Mouse (Mus musculus) forebrain, embryonic 13.5 days (tissue): ENCODE results near the gene Slc22a12. TPM values are rescaled to one million over a fixed set of nuclear protein-coding genes. Genes with fewer than 3 reads are reported as not detected.

Experiments used
- ATAC-seq: fragments of 200-750 bp; cut with Nextera tagmentation; 2 replicates; pipeline ENCODE4 v1.8.0; 2017
- H3K27ac ChIP-seq: fragments of 300-500 bp; sonication (generic); 2 replicates; pipeline ENCODE4 v1.5.1; 2015; ENCODE audit warnings: inconsistent platforms, mild to moderate bottlenecking, moderate library complexity
- H3K27me3 ChIP-seq: fragments of 300-500 bp; sonication (generic); 2 replicates; pipeline ENCODE4 v1.6.1; 2015; ENCODE audit warnings: mild to moderate bottlenecking, inconsistent platforms
- H3K36me3 ChIP-seq: fragments of 300-500 bp; sonication (generic); 2 replicates; pipeline ENCODE4 v1.6.1; 2015; ENCODE audit warnings: mild to moderate bottlenecking, inconsistent platforms; ENCODE audit not compliant: poor library complexity, severe bottlenecking
- H3K4me1 ChIP-seq: fragments of 300-500 bp; sonication (generic); 2 replicates; pipeline ENCODE4 v1.6.1; 2015; ENCODE audit warnings: inconsistent platforms
- H3K4me2 ChIP-seq: fragments of 300-500 bp; sonication (generic); 2 replicates; pipeline ENCODE4 v1.6.1; 2015; ENCODE audit warnings: inconsistent platforms, mild to moderate bottlenecking, moderate library complexity
- H3K4me3 ChIP-seq: fragments of 300-500 bp; sonication (generic); 2 replicates; pipeline ENCODE4 v1.5.1; 2015; ENCODE audit warnings: mild to moderate bottlenecking, inconsistent platforms
- H3K9ac ChIP-seq: fragments of 300-500 bp; sonication (generic); 2 replicates; pipeline ENCODE4 v1.6.1; 2015; ENCODE audit warnings: mild to moderate bottlenecking, inconsistent platforms
- H3K9me3 ChIP-seq: fragments of 300-500 bp; sonication (generic); replicated peaks from 2 replicates; pipeline ENCODE4 v1.6.1; 2016; ENCODE audit warnings: inconsistent platforms
- WGBS: fragments of 180-500 bp; shearing (Covaris S2); methylation state at CpG from one replicate; pipeline ENCODE4 v1.1.7; 2015; 5-methylcytosine and 5-hydroxymethylcytosine counted together
- polyA plus RNA-seq: library from polyadenylated mRNA; unstranded; fragments of >200 nt; fragmentation: Nextera tagmentation; extraction: Ambion mirVana; gene quantifications from 2 replicates; pipeline ENCODE4 v1.2.1, GENCODE M21; 2015

The Slc22a12 gene
- polyA plus RNA-seq, 1 experiment from 2014 or later: not detected

DNA sequence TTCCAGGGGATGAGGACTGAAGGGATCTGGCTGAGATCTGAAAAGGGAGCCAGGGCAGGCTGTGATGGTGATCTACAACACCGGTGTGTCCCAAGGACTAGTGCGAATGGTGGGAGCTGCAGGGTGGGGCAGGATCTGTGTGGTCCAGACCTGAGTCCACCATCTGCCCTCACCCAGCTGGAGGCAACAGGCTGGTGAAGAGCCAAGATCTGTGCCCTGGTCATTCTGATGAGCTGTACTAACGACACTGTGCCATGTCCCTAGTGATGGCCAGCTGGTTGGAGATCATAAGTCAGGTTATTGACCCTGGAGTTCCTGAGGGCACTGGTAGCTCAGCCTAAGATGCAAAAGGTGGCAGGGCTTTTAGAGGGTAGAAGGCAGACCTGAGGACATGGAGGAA is 15.4 kb downstream of the Slc22a12 start:
- Histone ChIP-seq H3K36me3 (peaks cover 48% of the 10 kb centered on the region), H3K4me3 (no peak overlapping the region)
- WGBS: 94% methylated on average over 3 of the region's 3 CpGs

GRCm38 (mm10) chr19:6526010-6526409 is 16.8 kb downstream of the Slc22a12 start:
- no peak overlapping the region for H3K9ac ChIP-seq
- no peaks in the 10 kb centered on the region for H3K9me3 ChIP-seq
- peaks cover 63% of the 10 kb centered on the region for H3K36me3 ChIP-seq
- H3K27me3 ChIP-seq: no peaks in the 10 kb centered on the region
- H3K4me1 ChIP-seq: peaks cover 27% of the 10 kb centered on the region
- WGBS: 95% methylated on average over 9 of the region's 9 CpGs
- no peak overlapping the region for H3K4me2 ChIP-seq
- H3K27ac ChIP-seq: no peak overlapping the region
- H3K4me3 ChIP-seq: no peak overlapping the region
- ATAC-seq: no peak

More for the DNA sequence above, 15.4 kb downstream of the Slc22a12 start:
- Histone ChIP-seq H3K27me3 (no peaks in the 10 kb centered on the region), H3K9me3 (no peaks in the 10 kb centered on the region), H3K9ac (no peak overlapping the region), H3K27ac (no peak overlapping the region), H3K4me2 (no peak overlapping the region), H3K4me1 (peaks cover 41% of the 10 kb centered on the region)
- no peak for ATAC-seq

DNA sequence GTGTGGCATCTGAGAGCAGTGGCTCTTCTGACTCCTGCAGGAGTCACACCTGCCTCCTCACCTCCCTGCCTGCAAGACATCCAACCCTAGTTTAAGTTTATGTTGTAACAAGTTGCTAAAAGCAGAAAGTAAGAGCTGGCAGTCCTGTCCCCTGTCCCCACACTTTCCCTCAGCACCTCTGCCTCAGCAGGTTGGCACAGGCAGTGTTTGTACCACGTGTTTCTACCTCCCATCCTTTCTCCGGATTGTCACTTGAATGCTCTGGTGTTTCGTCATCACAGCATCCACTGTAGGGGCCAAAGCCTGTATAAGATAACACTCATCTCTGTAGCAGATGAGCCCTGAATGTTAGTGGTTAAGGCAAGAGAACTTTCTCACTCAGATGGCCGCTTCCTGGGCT is 17.8 kb downstream of the Slc22a12 start:
- ATAC-seq: no peak

GRCm38 (mm10) chr19:6522289-6522688 is 20.5 kb downstream of the Slc22a12 start:
- WGBS: 94% methylated on average over 14 of the region's 14 CpGs
- Histone ChIP-seq H3K27me3 (no peaks in the 10 kb centered on the region), H3K36me3 (peaks cover 83% of the 10 kb centered on the region), H3K27ac (no peak overlapping the region), H3K9me3 (no peaks in the 10 kb centered on the region), H3K4me2 (no peak overlapping the region), H3K4me1 (peaks cover 29% of the 10 kb centered on the region), H3K9ac (no peak overlapping the region), H3K4me3 (no peak overlapping the region)
- no peak for ATAC-seq

More for the DNA sequence above, 17.8 kb downstream of the Slc22a12 start:
- peaks cover 73% of the 10 kb centered on the region for H3K36me3 ChIP-seq
- no peak overlapping the region for H3K4me3 ChIP-seq
- no peaks in the 10 kb centered on the region for H3K9me3 ChIP-seq
- no peak overlapping the region for H3K9ac ChIP-seq
- no peak overlapping the region for H3K27ac ChIP-seq
- peaks cover 21% of the 10 kb centered on the region for H3K4me1 ChIP-seq
- no peak overlapping the region for H3K4me2 ChIP-seq
- WGBS: 82% methylated on average over 4 of the region's 4 CpGs
- no peaks in the 10 kb centered on the region for H3K27me3 ChIP-seq

DNA sequence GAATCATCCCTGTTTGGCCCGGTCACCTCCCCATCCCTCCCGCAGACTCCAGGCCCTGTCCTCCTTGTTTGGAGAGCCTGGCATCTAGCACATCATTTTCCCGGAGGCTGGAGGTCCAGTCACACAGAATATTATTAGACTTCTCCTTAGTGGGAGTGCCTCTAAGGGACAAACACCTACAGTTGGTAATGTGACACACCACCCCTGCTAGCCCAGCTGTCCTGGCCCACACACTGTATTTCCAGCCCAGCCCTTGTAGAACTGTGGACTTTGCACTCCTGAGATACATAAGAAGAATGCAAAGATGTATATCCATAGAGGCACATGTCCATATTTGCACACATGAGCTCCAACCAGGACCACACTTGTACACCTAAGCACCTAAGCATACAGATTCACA is 21.2 kb downstream of the Slc22a12 start:
- H3K4me2 ChIP-seq: no peak overlapping the region

GRCm38 (mm10) chr19:6519483-6519882 is 23.3 kb downstream of the Slc22a12 start:
- peak overlapping the region; percentile 89 for H3K27ac ChIP-seq
- peaks cover 35% of the 10 kb centered on the region for H3K4me1 ChIP-seq
- H3K9ac ChIP-seq: no peak overlapping the region
- 60% methylated on average over 2 of the region's 2 CpGs for whole genome bisulfite sequencing
- peaks cover 92% of the 10 kb centered on the region for H3K36me3 ChIP-seq
- peak; percentile 41 for ATAC-seq
- peak overlapping the region; percentile 37 for H3K4me2 ChIP-seq
- H3K4me3 ChIP-seq: no peak overlapping the region
- H3K27me3 ChIP-seq: no peaks in the 10 kb centered on the region
- H3K9me3 ChIP-seq: no peaks in the 10 kb centered on the region

More for the DNA sequence above, 21.2 kb downstream of the Slc22a12 start:
- H3K4me3 ChIP-seq: no peak overlapping the region
- H3K27ac ChIP-seq: no peak overlapping the region
- 94% methylated on average over 3 of the region's 3 CpGs for WGBS
- H3K27me3 ChIP-seq: no peaks in the 10 kb centered on the region
- peaks cover 31% of the 10 kb centered on the region for H3K4me1 ChIP-seq
- ATAC-seq: no peak
- no peaks in the 10 kb centered on the region for H3K9me3 ChIP-seq
- H3K9ac ChIP-seq: no peak overlapping the region
- peaks cover 84% of the 10 kb centered on the region for H3K36me3 ChIP-seq

DNA sequence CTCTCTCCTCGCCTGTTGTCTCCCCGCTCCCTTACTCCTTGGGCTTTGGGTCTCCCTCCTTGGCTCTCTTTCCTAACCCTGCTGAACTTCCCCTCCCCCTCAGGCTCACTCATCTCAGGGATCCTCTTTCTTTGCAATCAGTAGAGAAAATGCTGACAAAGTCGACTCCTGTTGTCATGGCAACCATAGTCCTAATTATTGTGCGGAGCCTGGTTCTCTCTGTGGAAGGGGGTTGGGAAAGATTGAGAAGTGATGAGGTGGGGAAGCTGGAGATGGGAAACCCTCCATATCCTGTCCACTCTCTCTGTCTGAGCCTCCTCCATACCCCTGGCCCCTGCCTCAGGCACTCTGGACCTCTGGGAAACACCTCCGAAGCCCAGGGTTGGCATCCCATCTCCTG is 24.2 kb downstream of the Slc22a12 start:
- H3K4me3 ChIP-seq: no peak overlapping the region
- ATAC-seq: peak; percentile 76
- H3K4me1 ChIP-seq: peaks cover 42% of the 10 kb centered on the region
- H3K27me3 ChIP-seq: no peaks in the 10 kb centered on the region
- no peaks in the 10 kb centered on the region for H3K9me3 ChIP-seq
- H3K9ac ChIP-seq: 0 out of 2 replicates have a peak overlapping the region, but pooled peaks have one; percentile 34
- peak overlapping the region; percentile 37 for H3K4me2 ChIP-seq
- H3K36me3 ChIP-seq: peaks cover 92% of the 10 kb centered on the region
- H3K27ac ChIP-seq: peak overlapping the region; percentile 89
- 17% methylated on average over 5 of the region's 5 CpGs for WGBS

GRCm38 (mm10) chr19:6516153-6516552 is 26.7 kb downstream of the Slc22a12 start:
- Histone ChIP-seq H3K4me1 (peaks cover 54% of the 10 kb centered on the region), H3K4me3 (no peak overlapping the region), H3K9ac (no peak overlapping the region), H3K4me2 (no peak overlapping the region), H3K36me3 (peaks cover 74% of the 10 kb centered on the region), H3K27ac (no peak overlapping the region), H3K9me3 (no peaks in the 10 kb centered on the region), H3K27me3 (no peaks in the 10 kb centered on the region)
- no peak for ATAC-seq
- WGBS: 70% methylated on average over 8 of the region's 8 CpGs

DNA sequence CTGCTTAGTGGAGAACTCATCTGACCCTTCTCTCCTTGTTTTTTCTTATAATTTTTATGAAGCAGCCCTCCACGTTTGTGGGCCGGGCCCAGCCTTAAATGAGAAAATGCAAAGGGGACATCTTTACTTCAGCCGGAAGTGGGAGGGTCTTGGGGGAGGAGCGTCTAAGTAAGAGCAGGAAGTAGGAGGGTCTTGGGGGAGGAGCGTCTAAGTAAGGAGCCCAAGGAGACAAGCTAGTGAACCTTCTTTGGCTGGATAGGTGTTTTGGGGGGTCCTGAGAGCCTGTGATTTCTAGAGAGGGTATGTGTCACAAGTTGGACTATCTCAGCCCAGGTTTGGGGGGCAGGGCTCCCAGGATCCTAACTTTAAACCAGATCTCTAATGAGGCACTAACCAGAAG is 27.4 kb downstream of the Slc22a12 start:
- Histone ChIP-seq H3K4me1 (peaks cover 54% of the 10 kb centered on the region), H3K4me3 (no peak overlapping the region), H3K4me2 (no peak overlapping the region), H3K9me3 (no peaks in the 10 kb centered on the region), H3K27ac (no peak overlapping the region), H3K27me3 (no peaks in the 10 kb centered on the region), H3K36me3 (peaks cover 74% of the 10 kb centered on the region), H3K9ac (no peak overlapping the region)
- ATAC-seq: no peak
- WGBS: 72% methylated on average over 5 of the region's 5 CpGs

DNA sequence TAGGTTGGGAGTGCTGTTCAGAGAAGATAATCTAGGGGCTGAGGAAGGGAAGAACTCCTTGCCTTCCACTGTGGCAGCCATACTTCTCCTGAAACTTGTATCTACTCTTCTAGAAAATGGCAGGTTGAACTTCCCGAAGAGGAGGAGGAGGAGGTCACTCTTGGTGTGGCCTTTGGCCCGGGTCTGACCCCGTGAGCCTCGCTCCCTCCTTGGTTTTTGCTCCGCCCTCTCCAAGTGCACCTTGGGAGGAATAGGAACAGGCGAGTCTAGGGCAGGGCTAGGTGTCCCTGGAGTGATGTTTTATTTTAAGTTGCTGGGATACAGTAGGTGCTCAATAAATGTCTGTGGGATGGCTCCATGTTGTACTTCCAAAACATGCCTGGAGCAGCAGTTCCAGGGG is 27.9 kb downstream of the Slc22a12 start:
- Histone ChIP-seq H3K9me3 (no peaks in the 10 kb centered on the region), H3K4me3 (no peak overlapping the region), H3K4me1 (peaks cover 52% of the 10 kb centered on the region), H3K27me3 (no peaks in the 10 kb centered on the region), H3K9ac (no peak overlapping the region), H3K27ac (no peak overlapping the region), H3K4me2 (no peak overlapping the region), H3K36me3 (peaks cover 72% of the 10 kb centered on the region)
- no peak for ATAC-seq
- 86% methylated on average over 6 of the region's 6 CpGs for WGBS

DNA sequence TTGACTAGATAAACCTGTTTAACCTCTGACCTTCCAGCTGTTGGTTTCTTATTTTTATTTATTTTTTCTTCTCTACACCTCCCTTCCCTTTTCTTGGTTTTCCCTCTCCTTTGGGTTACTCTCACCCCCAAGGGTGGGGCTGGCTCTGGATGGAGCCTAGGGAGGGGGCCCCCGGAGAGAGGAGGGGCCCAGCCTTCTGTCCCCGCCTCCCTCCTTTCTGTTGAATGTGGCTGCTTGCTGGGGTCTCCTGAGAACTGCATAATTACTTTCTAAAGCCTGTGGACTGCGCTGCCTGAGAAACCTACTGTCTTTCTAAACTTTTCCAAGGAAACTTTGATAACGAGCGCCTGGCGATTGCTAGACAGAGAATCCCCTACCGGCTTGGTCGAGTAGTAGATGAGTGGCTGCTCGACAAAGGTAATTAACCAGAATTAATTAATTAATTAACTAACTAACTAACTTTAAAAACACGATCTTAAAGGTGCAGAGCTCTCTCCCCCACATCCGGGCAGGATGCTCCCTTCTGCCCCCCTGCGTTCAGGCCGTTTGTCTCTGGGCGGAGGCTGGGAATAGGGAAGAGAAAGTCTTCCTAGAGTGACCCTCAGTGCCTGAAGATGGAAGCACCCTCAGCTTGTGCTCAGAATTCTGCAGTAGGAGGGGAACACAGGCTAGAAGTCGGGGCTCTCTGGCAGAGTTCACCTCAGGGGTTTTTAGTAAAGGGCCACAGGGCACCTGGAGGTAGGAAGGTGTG is 29.3 kb downstream of the Slc22a12 start:
- ATAC-seq: no peak
- H3K4me1 ChIP-seq: peaks cover 38% of the 10 kb centered on the region
- H3K4me3 ChIP-seq: no peak overlapping the region
- H3K27ac ChIP-seq: no peak overlapping the region
- peak overlapping the region; percentile 4; the same call in 1 of the 2 replicates for H3K4me2 ChIP-seq
- no peaks in the 10 kb centered on the region for H3K27me3 ChIP-seq
- H3K9me3 ChIP-seq: no peaks in the 10 kb centered on the region
- WGBS: 6% methylated on average over 15 of the region's 15 CpGs
- H3K36me3 ChIP-seq: peaks cover 71% of the 10 kb centered on the region
- no peak overlapping the region for H3K9ac ChIP-seq

- H3K4me2 ChIP-seq: no peak overlapping the region
- no peaks in the 10 kb centered on the region for H3K9me3 ChIP-seq
- no peak overlapping the region for H3K9ac ChIP-seq
- H3K36me3 ChIP-seq: peaks cover 67% of the 10 kb centered on the region
- H3K27ac ChIP-seq: no peak overlapping the region
- no peak overlapping the region for H3K4me3 ChIP-seq
- peaks cover 42% of the 10 kb centered on the region for H3K4me1 ChIP-seq
- ATAC-seq: no peak
- H3K27me3 ChIP-seq: no peaks in the 10 kb centered on the region
- 91% methylated on average over 2 of the region's 2 CpGs for WGBS
Measured at GRCm38 (mm10) chr19:6510546-6510945, 32.3 kb downstream of the Slc22a12 start.

DNA sequence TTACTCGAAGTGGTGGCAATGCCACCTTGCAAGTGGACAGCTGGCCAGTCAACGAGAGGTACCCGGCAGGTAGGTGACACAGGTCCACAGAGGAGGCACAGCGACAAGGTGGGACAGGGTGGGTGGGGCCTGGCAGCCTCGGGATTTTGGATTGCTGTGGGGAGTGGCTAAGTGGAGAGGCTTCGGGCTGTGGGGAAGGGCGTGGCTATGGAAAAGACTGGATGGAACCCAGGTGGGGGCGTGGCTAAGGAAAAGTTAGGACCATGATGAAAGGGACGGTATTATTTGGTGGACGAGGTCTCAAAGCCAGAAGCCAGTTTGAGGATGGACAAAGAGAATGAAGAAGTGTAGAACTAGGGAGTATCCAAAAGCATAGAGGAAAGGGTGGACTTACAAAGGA is 33.0 kb downstream of the Slc22a12 start:
- ATAC-seq: no peak
- Histone ChIP-seq H3K4me1 (peaks cover 46% of the 10 kb centered on the region), H3K4me3 (no peak overlapping the region), H3K9ac (no peak overlapping the region), H3K4me2 (no peak overlapping the region), H3K36me3 (peaks cover 67% of the 10 kb centered on the region), H3K9me3 (no peaks in the 10 kb centered on the region), H3K27me3 (no peaks in the 10 kb centered on the region), H3K27ac (no peak overlapping the region)
- 82% methylated on average over 10 of the region's 10 CpGs for WGBS
